Mouse (Mus musculus): Measurements from ENCODE around the gene Smg9. TPM values are rescaled to one million over a fixed set of nuclear protein-coding genes. Genes with fewer than 3 reads are reported as not detected.

The Smg9 gene
- polyA plus RNA-seq, 1 experiment from 2014 or later, result 17.5 TPM

DNA sequence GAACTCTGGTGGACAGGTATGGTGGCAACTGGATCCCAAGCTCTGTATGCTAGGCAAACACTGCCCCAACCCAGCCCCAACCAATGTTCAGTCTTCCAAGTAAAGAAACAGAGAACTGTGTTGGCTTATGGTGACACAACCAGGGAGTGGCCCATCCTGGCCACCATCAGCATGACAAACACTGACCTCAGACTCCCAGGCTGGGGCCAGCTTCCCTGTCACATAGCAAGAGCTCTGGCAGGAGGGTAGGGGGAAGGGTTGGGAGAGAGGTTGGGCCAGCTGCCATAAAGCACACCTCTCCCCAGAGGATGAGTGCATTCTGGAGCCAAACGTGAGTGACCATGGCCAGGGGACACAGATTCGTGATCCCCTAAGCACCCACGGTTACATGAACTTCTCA lies 60.4 kb downstream of the Smg9 start:
- no peak for ATAC-seq (replicated peaks; ENCODE audit: insufficient number of reproducible peaks, low FRiP score, low TSS enrichment)
- Histone ChIP-seq H3K9me3 (replicated peaks; ENCODE audit: control insufficient read depth, low read length) (no peaks in the 10 kb centered on the region), H3K27me3 (ENCODE audit: control insufficient read depth, insufficient read depth, low read length) (no peaks in the 10 kb centered on the region), H3K36me3 (ENCODE audit: control insufficient read depth, insufficient read depth, low read length) (no peaks in the 10 kb centered on the region), H3K27ac (ENCODE audit: low read depth, low read length) (no peak overlapping the region), H3K4me1 (ENCODE audit: control insufficient read depth, insufficient read depth, low read length) (peaks cover 10% of the 10 kb centered on the region; the same call in 1 of the 2 replicates), H3K9ac (ENCODE audit: low read depth, low read length) (no peak overlapping the region), H3K4me2 (no peak overlapping the region), H3K4me3 (ENCODE audit: low read depth, low read length) (no peak overlapping the region)
- WGBS (ENCODE audit: insufficient replicate concordance), result 65% methylated on average over 3 of the region's 3 CpGs

DNA sequence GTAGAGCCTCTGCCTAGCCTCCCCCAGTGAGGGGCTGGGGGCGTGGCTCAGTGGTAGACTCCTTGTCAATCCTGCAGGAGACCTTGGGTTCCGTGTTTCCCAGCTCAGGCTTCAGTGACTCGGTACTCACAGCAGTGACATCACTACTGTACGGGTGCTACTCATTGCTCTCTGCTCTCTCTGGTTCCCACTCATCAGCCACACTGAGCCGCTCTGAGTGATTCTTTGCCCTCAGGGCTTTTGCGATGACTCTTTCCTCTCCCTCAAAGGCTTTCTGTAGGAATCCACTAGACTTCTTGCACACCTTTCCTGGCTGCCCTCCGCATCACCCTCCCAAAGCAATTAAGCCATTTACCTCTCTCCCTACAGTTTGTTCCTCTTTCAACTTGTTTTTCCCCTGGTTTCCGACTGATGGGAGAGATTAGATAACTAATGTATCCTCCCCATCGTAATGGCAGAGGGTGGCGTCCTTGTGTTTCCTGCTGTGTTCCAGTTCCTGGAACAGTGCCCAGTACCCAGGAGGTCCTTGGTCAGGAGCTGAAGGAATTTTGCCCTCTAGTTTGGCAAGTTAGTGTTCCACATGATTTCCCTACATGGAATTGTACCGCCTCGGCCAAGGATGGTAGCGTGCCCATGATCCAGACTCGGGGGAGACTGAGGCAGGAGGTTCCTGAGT lies 62.1 kb downstream of the Smg9 start:
- Histone ChIP-seq H3K4me1 (ENCODE audit: control insufficient read depth, insufficient read depth, low read length) (peaks cover 10% of the 10 kb centered on the region; the same call in 1 of the 2 replicates), H3K27me3 (ENCODE audit: control insufficient read depth, insufficient read depth, low read length) (no peaks in the 10 kb centered on the region), H3K27ac (ENCODE audit: low read depth, low read length) (no peak overlapping the region), H3K9ac (ENCODE audit: low read depth, low read length) (no peak overlapping the region), H3K4me3 (ENCODE audit: low read depth, low read length) (no peak overlapping the region), H3K4me2 (no peak overlapping the region), H3K9me3 (replicated peaks; ENCODE audit: control insufficient read depth, low read length) (no peaks in the 10 kb centered on the region), H3K36me3 (ENCODE audit: control insufficient read depth, insufficient read depth, low read length) (no peaks in the 10 kb centered on the region)
- 45% methylated on average over 14 of the region's 14 CpGs for WGBS (ENCODE audit: insufficient replicate concordance)
- ATAC-seq (replicated peaks; ENCODE audit: insufficient number of reproducible peaks, low FRiP score, low TSS enrichment), result no peak

DNA sequence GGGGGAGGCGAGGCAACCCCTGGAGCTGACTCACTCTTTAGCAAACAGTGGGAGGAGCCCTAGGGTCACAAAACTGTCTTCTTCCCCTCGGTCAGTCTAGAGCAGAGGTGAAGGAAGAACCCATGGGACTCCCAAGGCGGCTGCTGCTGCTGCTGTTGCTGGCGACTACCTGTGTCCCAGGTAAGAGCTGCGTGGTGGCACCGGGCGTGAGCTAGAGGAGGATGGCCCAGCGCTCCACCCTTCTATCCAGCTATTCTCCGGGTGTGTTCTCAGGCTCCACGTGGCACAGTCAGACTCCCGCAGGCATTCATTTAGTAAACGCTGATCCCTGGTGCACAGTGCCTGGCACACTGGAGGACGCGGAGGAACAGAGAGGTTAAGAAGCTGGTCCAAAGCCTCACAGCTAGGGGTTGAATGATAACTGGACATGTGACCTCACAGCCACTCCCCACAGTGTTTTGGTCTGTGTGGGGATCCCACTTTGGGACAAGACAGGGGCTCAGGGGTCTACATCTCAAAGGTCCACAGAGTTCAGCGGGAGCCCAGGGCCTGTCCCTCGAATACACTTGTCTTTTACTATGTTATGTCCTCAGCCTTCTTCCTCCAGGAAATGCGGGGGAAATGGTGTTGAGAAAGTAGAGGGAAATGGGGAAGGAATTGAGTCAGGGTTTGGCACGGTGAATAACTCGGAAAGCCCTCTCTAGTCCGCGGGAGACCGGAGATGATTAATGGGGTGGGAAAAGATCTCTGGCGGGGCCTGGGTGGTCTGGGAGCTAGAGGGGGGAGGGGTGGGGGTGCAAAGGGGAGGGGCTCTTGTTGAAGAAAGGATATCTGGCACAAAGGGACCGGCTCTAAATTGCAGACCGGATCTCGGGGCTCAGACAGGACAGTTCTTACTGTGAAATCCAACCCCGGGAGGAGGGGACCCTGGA lies 63.2 kb downstream of the Smg9 start, which contains the start of gene Plaur:
Gene Plaur, plus strand, starts transcription at position 97 of the 932 bp plus-strand sequence.
- Histone ChIP-seq H3K4me2 (peak within 1 kb of the TSS; percentile 56), H3K4me3 (ENCODE audit: low read depth, low read length) (peak within 1 kb of the TSS; percentile 30), H3K36me3 (ENCODE audit: control insufficient read depth, insufficient read depth, low read length) (no peaks in the 10 kb centered on the region), H3K27ac (ENCODE audit: low read depth, low read length) (no peak within 1 kb of the TSS), H3K27me3 (ENCODE audit: control insufficient read depth, insufficient read depth, low read length) (no peaks in the 10 kb centered on the region), H3K4me1 (ENCODE audit: control insufficient read depth, insufficient read depth, low read length) (peaks cover 10% of the 10 kb centered on the region; the same call in 1 of the 2 replicates), H3K9ac (ENCODE audit: low read depth, low read length) (peak within 1 kb of the TSS; percentile 43; the same call in 1 of the 2 replicates), H3K9me3 (replicated peaks; ENCODE audit: control insufficient read depth, low read length) (no peaks in the 10 kb centered on the region)
- ATAC-seq (replicated peaks; ENCODE audit: insufficient number of reproducible peaks, low FRiP score, low TSS enrichment), result peak; percentile 59; the same call in 1 of the 2 replicates
- WGBS (ENCODE audit: insufficient replicate concordance), result 3% methylated on average over 27 of the region's 27 CpGs

DNA sequence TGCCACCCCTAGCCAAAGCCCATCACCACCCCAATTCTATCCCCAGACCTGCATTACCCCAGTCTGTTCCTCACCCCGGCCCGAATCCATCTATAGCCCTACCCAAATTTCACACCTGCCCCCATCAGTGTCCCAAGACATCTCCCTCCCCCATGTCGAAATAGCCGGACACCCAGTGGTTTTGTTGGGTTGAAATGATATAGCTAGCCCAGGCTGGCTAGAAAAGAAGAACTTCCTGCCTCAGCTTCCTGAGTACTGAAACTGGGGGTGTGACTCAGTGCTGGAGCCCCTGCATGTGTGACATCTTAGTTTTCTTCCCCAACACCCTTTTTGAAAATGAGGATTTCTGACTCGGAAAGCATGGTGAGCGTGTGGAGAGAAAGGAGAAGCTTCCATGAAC lies 67.4 kb downstream of the Smg9 start:
- H3K4me3 ChIP-seq (ENCODE audit: low read depth, low read length), result no peak overlapping the region
- H3K27me3 ChIP-seq (ENCODE audit: control insufficient read depth, insufficient read depth, low read length), result no peaks in the 10 kb centered on the region
- H3K4me1 ChIP-seq (ENCODE audit: control insufficient read depth, insufficient read depth, low read length), result peaks cover 5% of the 10 kb centered on the region; the same call in 1 of the 2 replicates
- WGBS (ENCODE audit: insufficient replicate concordance), result 86% methylated on average over 6 of the region's 6 CpGs
- H3K36me3 ChIP-seq (ENCODE audit: control insufficient read depth, insufficient read depth, low read length), result no peaks in the 10 kb centered on the region
- H3K9me3 ChIP-seq (replicated peaks; ENCODE audit: control insufficient read depth, low read length), result no peaks in the 10 kb centered on the region
- no peak overlapping the region for H3K4me2 ChIP-seq
- H3K9ac ChIP-seq (ENCODE audit: low read depth, low read length), result no peak overlapping the region
- H3K27ac ChIP-seq (ENCODE audit: low read depth, low read length), result no peak overlapping the region
- no peak for ATAC-seq (replicated peaks; ENCODE audit: insufficient number of reproducible peaks, low FRiP score, low TSS enrichment)

DNA sequence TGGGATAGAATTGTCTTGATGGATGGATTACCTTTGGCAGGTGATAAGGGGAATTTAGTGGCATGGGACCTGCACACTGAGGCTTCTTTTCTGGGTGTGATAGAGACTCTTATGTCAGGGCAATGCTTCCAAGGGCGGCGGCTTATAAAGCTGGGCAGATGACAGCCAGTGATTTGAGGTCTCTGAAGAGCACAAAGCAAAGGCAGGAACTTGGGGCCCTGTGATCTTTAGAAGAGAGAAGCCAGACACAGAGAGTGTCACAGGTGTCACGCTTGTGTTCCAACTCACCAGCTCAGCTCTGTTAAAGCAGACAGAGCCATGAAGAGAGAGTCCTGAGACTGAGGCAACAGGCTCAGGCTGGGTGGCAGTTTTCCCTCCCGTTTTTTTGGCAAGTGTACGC lies 68.5 kb downstream of the Smg9 start:
- H3K9ac ChIP-seq (ENCODE audit: low read depth, low read length), result no peak overlapping the region
- no peak overlapping the region for H3K27ac ChIP-seq (ENCODE audit: low read depth, low read length)
- ATAC-seq (replicated peaks; ENCODE audit: insufficient number of reproducible peaks, low FRiP score, low TSS enrichment), result no peak
- H3K4me2 ChIP-seq, result no peak overlapping the region
- peaks cover 1% of the 10 kb centered on the region; the same call in 1 of the 2 replicates for H3K4me1 ChIP-seq (ENCODE audit: control insufficient read depth, insufficient read depth, low read length)
- no peaks in the 10 kb centered on the region for H3K27me3 ChIP-seq (ENCODE audit: control insufficient read depth, insufficient read depth, low read length)
- no peak overlapping the region for H3K4me3 ChIP-seq (ENCODE audit: low read depth, low read length)
- H3K36me3 ChIP-seq (ENCODE audit: control insufficient read depth, insufficient read depth, low read length), result no peaks in the 10 kb centered on the region
- no peaks in the 10 kb centered on the region for H3K9me3 ChIP-seq (replicated peaks; ENCODE audit: control insufficient read depth, low read length)
- WGBS (ENCODE audit: insufficient replicate concordance), result 74% methylated on average over 5 of the region's 5 CpGs

DNA sequence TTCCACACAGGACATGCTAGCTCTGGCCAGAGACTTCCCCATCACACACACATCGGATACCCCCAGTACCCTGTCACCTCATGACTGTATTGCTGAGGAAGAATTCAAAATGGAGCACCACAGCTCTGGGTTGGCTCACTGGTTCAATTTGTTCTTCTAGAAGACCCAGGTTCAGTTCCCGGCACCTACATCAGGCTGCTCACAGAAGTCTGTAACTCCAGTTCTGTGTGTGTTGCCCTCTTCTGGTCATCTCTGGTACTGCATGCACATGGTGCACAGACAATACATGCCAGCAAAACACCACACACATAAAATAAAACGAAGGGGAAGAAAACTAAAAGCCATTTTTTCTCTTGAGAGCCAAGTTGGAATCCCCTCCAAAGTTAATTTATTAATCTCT lies 69.7 kb downstream of the Smg9 start:
- no peak overlapping the region for H3K4me3 ChIP-seq (ENCODE audit: low read depth, low read length)
- ATAC-seq (replicated peaks; ENCODE audit: insufficient number of reproducible peaks, low FRiP score, low TSS enrichment), result no peak
- no peak overlapping the region for H3K27ac ChIP-seq (ENCODE audit: low read depth, low read length)
- no peak overlapping the region for H3K4me2 ChIP-seq
- H3K36me3 ChIP-seq (ENCODE audit: control insufficient read depth, insufficient read depth, low read length), result no peaks in the 10 kb centered on the region
- no peaks in the 10 kb centered on the region for H3K9me3 ChIP-seq (replicated peaks; ENCODE audit: control insufficient read depth, low read length)
- H3K27me3 ChIP-seq (ENCODE audit: control insufficient read depth, insufficient read depth, low read length), result no peaks in the 10 kb centered on the region
- H3K9ac ChIP-seq (ENCODE audit: low read depth, low read length), result no peak overlapping the region
- H3K4me1 ChIP-seq (ENCODE audit: control insufficient read depth, insufficient read depth, low read length), result no peaks in the 10 kb centered on the region
- 79% methylated on average over 3 of the region's 3 CpGs for WGBS (ENCODE audit: insufficient replicate concordance)

DNA sequence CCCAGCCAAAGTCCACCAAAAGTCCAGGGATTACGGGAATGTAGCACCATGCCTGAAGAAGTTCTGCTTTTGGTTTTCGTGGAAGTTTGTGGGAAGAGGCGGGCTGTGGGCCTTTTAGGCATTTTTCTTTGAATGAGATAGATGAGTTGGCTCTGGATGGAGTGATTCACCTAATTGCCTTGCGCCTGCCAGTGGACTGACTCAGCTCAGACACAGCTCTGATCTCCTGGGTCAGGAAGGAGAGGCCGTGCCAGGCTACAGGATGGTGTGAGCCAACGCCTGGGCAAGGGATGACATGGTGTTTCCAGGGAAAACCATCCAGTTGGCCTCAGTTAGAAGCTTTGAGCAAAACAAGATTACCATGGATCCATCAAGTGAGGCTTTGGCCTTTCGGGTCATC lies 70.9 kb downstream of the Smg9 start:
- WGBS (ENCODE audit: insufficient replicate concordance), result 90% methylated on average over 7 of the region's 7 CpGs
- H3K27ac ChIP-seq (ENCODE audit: low read depth, low read length), result no peak overlapping the region
- no peak overlapping the region for H3K9ac ChIP-seq (ENCODE audit: low read depth, low read length)
- no peak overlapping the region for H3K4me3 ChIP-seq (ENCODE audit: low read depth, low read length)
- H3K4me1 ChIP-seq (ENCODE audit: control insufficient read depth, insufficient read depth, low read length), result no peaks in the 10 kb centered on the region
- no peak for ATAC-seq (replicated peaks; ENCODE audit: insufficient number of reproducible peaks, low FRiP score, low TSS enrichment)
- H3K4me2 ChIP-seq, result no peak overlapping the region
- no peaks in the 10 kb centered on the region for H3K9me3 ChIP-seq (replicated peaks; ENCODE audit: control insufficient read depth, low read length)
- no peaks in the 10 kb centered on the region for H3K36me3 ChIP-seq (ENCODE audit: control insufficient read depth, insufficient read depth, low read length)
- H3K27me3 ChIP-seq (ENCODE audit: control insufficient read depth, insufficient read depth, low read length), result no peaks in the 10 kb centered on the region

All from heart, embryonic 11.5 days (tissue).